Mouse (Mus musculus): ENCODE results near the gene 2510009E07Rik. TPM values are rescaled to one million over a fixed set of nuclear protein-coding genes. Genes with fewer than 3 reads are reported as not detected.

The 2510009E07Rik gene
- polyA plus RNA-seq, 1 experiment = 31.1 TPM

- H3K4me1 ChIP-seq (ENCODE audit: control insufficient read depth, insufficient read depth, low read length) = peaks cover 2% of the 10 kb centered on the region
- no peak overlapping the region for H3K27ac ChIP-seq (ENCODE audit: insufficient read depth, low read length)
- H3K4me3 ChIP-seq (ENCODE audit: insufficient read depth, low read length) = no peak overlapping the region
- TF ChIP-seq CTCF (IDR thresholded peaks at IDR 0.05; ENCODE audit: extremely low read depth, insufficient read depth, low read length) = no peak
- TF ChIP-seq POLR2A (IDR thresholded peaks at IDR 0.05; ENCODE audit: extremely low read depth, insufficient read depth, low read length) = no peak
Observed at GRCm38 (mm10) chr16:21655291-21655690, 39.2 kb downstream of the 2510009E07Rik start.

GRCm38 (mm10) chr16:21654384-21654783 lies 40.1 kb downstream of the 2510009E07Rik start:
- no peak for TF ChIP-seq CTCF (IDR thresholded peaks at IDR 0.05; ENCODE audit: extremely low read depth, insufficient read depth, low read length)
- TF ChIP-seq POLR2A (IDR thresholded peaks at IDR 0.05; ENCODE audit: extremely low read depth, insufficient read depth, low read length) = no peak
- Histone ChIP-seq H3K4me3 (ENCODE audit: insufficient read depth, low read length) (no peak overlapping the region), H3K27ac (ENCODE audit: insufficient read depth, low read length) (no peak overlapping the region), H3K4me1 (ENCODE audit: control insufficient read depth, insufficient read depth, low read length) (peaks cover 2% of the 10 kb centered on the region)

GRCm38 (mm10) chr16:21653151-21653550 lies 41.3 kb downstream of the 2510009E07Rik start:
- TF ChIP-seq POLR2A (IDR thresholded peaks at IDR 0.05; ENCODE audit: extremely low read depth, insufficient read depth, low read length) = no peak
- TF ChIP-seq CTCF (IDR thresholded peaks at IDR 0.05; ENCODE audit: extremely low read depth, insufficient read depth, low read length) = no peak
- Histone ChIP-seq H3K4me1 (ENCODE audit: control insufficient read depth, insufficient read depth, low read length) (peaks cover 2% of the 10 kb centered on the region), H3K4me3 (ENCODE audit: insufficient read depth, low read length) (no peak overlapping the region), H3K27ac (ENCODE audit: insufficient read depth, low read length) (no peak overlapping the region)

- Histone ChIP-seq H3K4me3 (ENCODE audit: insufficient read depth, low read length) (no peak overlapping the region), H3K27ac (ENCODE audit: insufficient read depth, low read length) (no peak overlapping the region), H3K4me1 (ENCODE audit: control insufficient read depth, insufficient read depth, low read length) (peaks cover 2% of the 10 kb centered on the region)
- TF ChIP-seq CTCF (IDR thresholded peaks at IDR 0.05; ENCODE audit: extremely low read depth, insufficient read depth, low read length) = no peak
- TF ChIP-seq POLR2A (IDR thresholded peaks at IDR 0.05; ENCODE audit: extremely low read depth, insufficient read depth, low read length) = no peak
Observed at GRCm38 (mm10) chr16:21651161-21651560, 43.3 kb downstream of the 2510009E07Rik start.

- Histone ChIP-seq H3K27ac (ENCODE audit: insufficient read depth, low read length) (no peak overlapping the region), H3K4me1 (ENCODE audit: control insufficient read depth, insufficient read depth, low read length) (peaks cover 2% of the 10 kb centered on the region), H3K4me3 (ENCODE audit: insufficient read depth, low read length) (no peak overlapping the region)
- TF ChIP-seq POLR2A (IDR thresholded peaks at IDR 0.05; ENCODE audit: extremely low read depth, insufficient read depth, low read length) (no peak), CTCF (IDR thresholded peaks at IDR 0.05; ENCODE audit: extremely low read depth, insufficient read depth, low read length) (no peak)
Observed at GRCm38 (mm10) chr16:21650289-21650688, 44.2 kb downstream of the 2510009E07Rik start.

- Histone ChIP-seq H3K4me3 (ENCODE audit: insufficient read depth, low read length) (no peak overlapping the region), H3K27ac (ENCODE audit: insufficient read depth, low read length) (no peak overlapping the region), H3K4me1 (ENCODE audit: control insufficient read depth, insufficient read depth, low read length) (peaks cover 4% of the 10 kb centered on the region)
- no peak for TF ChIP-seq CTCF (IDR thresholded peaks at IDR 0.05; ENCODE audit: extremely low read depth, insufficient read depth, low read length)
Observed at GRCm38 (mm10) chr16:21648800-21649199, 45.7 kb downstream of the 2510009E07Rik start.

GRCm38 (mm10) chr16:21646496-21646895 lies 48.0 kb downstream of the 2510009E07Rik start:
- no peak overlapping the region for H3K4me3 ChIP-seq (ENCODE audit: insufficient read depth, low read length)
- peaks cover 2% of the 10 kb centered on the region for H3K4me1 ChIP-seq (ENCODE audit: control insufficient read depth, insufficient read depth, low read length)
- TF ChIP-seq CTCF (IDR thresholded peaks at IDR 0.05; ENCODE audit: extremely low read depth, insufficient read depth, low read length) = no peak
- TF ChIP-seq POLR2A (IDR thresholded peaks at IDR 0.05; ENCODE audit: extremely low read depth, insufficient read depth, low read length) = no peak
- H3K27ac ChIP-seq (ENCODE audit: insufficient read depth, low read length) = no peak overlapping the region

- no peak for TF ChIP-seq POLR2A (IDR thresholded peaks at IDR 0.05; ENCODE audit: extremely low read depth, insufficient read depth, low read length)
- no peak for TF ChIP-seq CTCF (IDR thresholded peaks at IDR 0.05; ENCODE audit: extremely low read depth, insufficient read depth, low read length)
- no peak overlapping the region for H3K4me3 ChIP-seq (ENCODE audit: insufficient read depth, low read length)
- H3K4me1 ChIP-seq (ENCODE audit: control insufficient read depth, insufficient read depth, low read length) = peaks cover 2% of the 10 kb centered on the region
- no peak overlapping the region for H3K27ac ChIP-seq (ENCODE audit: insufficient read depth, low read length)
Observed at GRCm38 (mm10) chr16:21645915-21646314, 48.5 kb downstream of the 2510009E07Rik start.

GRCm38 (mm10) chr16:21644574-21644973 lies 49.9 kb downstream of the 2510009E07Rik start:
- TF ChIP-seq CTCF (IDR thresholded peaks at IDR 0.05; ENCODE audit: extremely low read depth, insufficient read depth, low read length) (no peak), POLR2A (IDR thresholded peaks at IDR 0.05; ENCODE audit: extremely low read depth, insufficient read depth, low read length) (no peak)
- H3K27ac ChIP-seq (ENCODE audit: insufficient read depth, low read length) = peak overlapping the region; percentile 15; the same call in 1 of the 2 replicates

GRCm38 (mm10) chr16:21644066-21644561 lies 50.4 kb downstream of the 2510009E07Rik start:
- TF ChIP-seq CTCF (IDR thresholded peaks at IDR 0.05; ENCODE audit: extremely low read depth, insufficient read depth, low read length) (no peak), POLR2A (IDR thresholded peaks at IDR 0.05; ENCODE audit: extremely low read depth, insufficient read depth, low read length) (no peak)
- peak overlapping the region; percentile 15; the same call in 1 of the 2 replicates for H3K27ac ChIP-seq (ENCODE audit: insufficient read depth, low read length)
- no peak overlapping the region for H3K4me3 ChIP-seq (ENCODE audit: insufficient read depth, low read length)

More at GRCm38 (mm10) chr16:21644574-21644973, 49.9 kb downstream of the 2510009E07Rik start:
- Histone ChIP-seq H3K4me3 (ENCODE audit: insufficient read depth, low read length) (no peak overlapping the region), H3K4me1 (ENCODE audit: control insufficient read depth, insufficient read depth, low read length) (peaks cover 2% of the 10 kb centered on the region; the same call in 1 of the 2 replicates)

More at GRCm38 (mm10) chr16:21644066-21644561, 50.4 kb downstream of the 2510009E07Rik start:
- H3K4me1 ChIP-seq (ENCODE audit: control insufficient read depth, insufficient read depth, low read length) = peaks cover 2% of the 10 kb centered on the region; the same call in 1 of the 2 replicates

Measured in cortical plate, adult 2 months (tissue).